In the genomic region with DNA sequence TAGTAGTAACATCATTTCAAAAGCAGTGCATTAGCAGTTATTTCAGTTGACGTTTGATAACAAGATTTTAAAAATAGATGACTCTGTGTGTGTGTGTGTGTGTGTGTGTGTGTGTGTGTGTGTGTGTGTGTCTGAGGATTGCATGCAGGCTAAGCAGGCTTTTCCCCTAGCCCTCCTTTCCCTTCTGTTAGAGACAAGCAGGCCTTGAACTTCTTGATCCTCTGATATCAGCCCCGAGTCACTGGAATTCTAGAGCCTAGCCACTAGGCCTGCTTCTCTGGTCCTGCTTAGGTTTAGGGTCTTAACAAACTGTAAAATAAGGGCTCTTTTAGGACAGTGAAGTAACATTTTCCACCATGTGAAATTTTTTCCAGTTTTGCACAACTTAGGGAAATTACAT, we compare ENCODE assay signal across 22 mouse cellular contexts. TPM values are rescaled to one million over a fixed set of nuclear protein-coding genes. Genes with fewer than 3 reads are reported as not detected.
DNase-seq lines count a peak whose midpoint lies in the region; ATAC-seq and TF ChIP-seq lines count a peak whose summit lies in the region.
"Had no signal": no experiment of that assay in that cellular context is flagged by ENCODE, and none has a peak within 500 bp of the region (broad histone marks: within the 10 kb centered on the region; RNA-seq: fewer than 3 reads in every experiment).

No protein-coding gene starts in this region.

- DNase-seq in heart, adult 9 months (ENCODE audit: low spot score in 2 of 2): no peak
- DNase-seq in CH12.LX (ENCODE audit: extremely low read depth) (peak; percentile 15), adipocyte (ENCODE audit: low spot score) (peak; percentile 14)
- no peak for DNase-seq in heart, postnatal 0 days (ENCODE audit: low spot score)
- DNase-seq in right cerebral cortex, adult 18-20 months: no peak
- no peak for DNase-seq in lung, postnatal 10 days
- DNase-seq: cerebellum, adult 8-10 months; kidney, adult 8-10 months; layer of hippocampus, adult 9-11 months; left cerebral cortex, postnatal 4 days; right cerebral cortex, postnatal 4 days had no signal

- H3K4me3 ChIP-seq in heart, embryonic 13.5 days: no peak overlapping the region
- H3K4me3 ChIP-seq in CH12.LX (replicated peaks in 1 of 3; ENCODE audit: low read depth in 2 of 3, low read length in 2 of 3, poor library complexity in 1 of 3): no peak overlapping the region
- H3K4me3 ChIP-seq in heart, postnatal 0 days (ENCODE audit: low read depth, low read length): no peak overlapping the region
- H3K4me3 ChIP-seq: left cerebral cortex, adult 2 months; megakaryocyte, embryonic 14.5 days; midbrain, embryonic 15.5 days; neural tube, embryonic 15.5 days had no signal

- 21% methylated on average over 2 of the region's 2 CpGs for WGBS in heart, embryonic 13.5 days
- 15% methylated on average over 2 of the region's 2 CpGs for WGBS in heart, postnatal 0 days

- in situ Hi-C loops in CH12.LX (cut with MboI; ENCODE audit: low pct_ligation_motif_present, low pct_unique_long_range_greater_than_20kb, low sequenced_read_pairs): no loop called here

- no peaks in the 10 kb centered on the region for H3K27me3 ChIP-seq in heart, embryonic 13.5 days (replicated peaks)
- no peaks in the 10 kb centered on the region for H3K27me3 ChIP-seq in CH12.LX (replicated peaks)
- H3K27me3 ChIP-seq in heart, postnatal 0 days (ENCODE audit: control insufficient read depth, insufficient read depth, low read length): no peaks in the 10 kb centered on the region
- H3K27me3 ChIP-seq: megakaryocyte, embryonic 14.5 days; midbrain, embryonic 15.5 days; neural tube, embryonic 15.5 days had no signal

- TF ChIP-seq EP300 in CH12.LX (IDR thresholded peaks at IDR 0.05; ENCODE audit: low read length): no peak
- TF ChIP-seq EP300 in heart, postnatal 0 days (IDR thresholded peaks at IDR 0.05; ENCODE audit: low read depth): no peak

- no peak for ATAC-seq in heart, embryonic 13.5 days (ENCODE audit: extremely low read depth, insufficient number of reproducible peaks, low FRiP score, low TSS enrichment)
- ATAC-seq in heart, postnatal 0 days (ENCODE audit: insufficient read depth, low read depth): no peak
- ATAC-seq: CD4-positive, CD25-positive, alpha-beta regulatory T cell, adult 4 months; forebrain, embryonic 16.5 days; midbrain, embryonic 15.5 days had no signal

- no peak for TF ChIP-seq POLR2A in CH12.LX (IDR thresholded peaks at IDR 0.05; ENCODE audit: low read depth, low read length)

- H3K4me2 ChIP-seq in heart, embryonic 13.5 days: no peak overlapping the region
- H3K4me2 ChIP-seq in CH12.LX (ENCODE audit: insufficient read depth, low read depth, poor library complexity, severe bottlenecking): no peak overlapping the region
- no peak overlapping the region for H3K4me2 ChIP-seq in heart, postnatal 0 days (ENCODE audit: low read depth, low read length)
- H3K4me2 ChIP-seq: hindbrain, embryonic 14.5 days; liver, embryonic 11.5 days; midbrain, embryonic 15.5 days; neural tube, embryonic 15.5 days had no signal

- no peaks in the 10 kb centered on the region for H3K36me3 ChIP-seq in heart, embryonic 13.5 days
- H3K36me3 ChIP-seq in CH12.LX (replicated peaks in 1 of 2; ENCODE audit: control insufficient read depth in 1 of 2, insufficient read depth in 1 of 2, low read length in 1 of 2): peaks cover 0 to 6% of the 10 kb centered on the region in 2 experiments
- H3K36me3 ChIP-seq in heart, postnatal 0 days (replicated peaks; ENCODE audit: control insufficient read depth, insufficient read depth, low read length): no peaks in the 10 kb centered on the region
- H3K36me3 ChIP-seq: midbrain, embryonic 15.5 days; neural tube, embryonic 15.5 days had no signal

- no peak for TF ChIP-seq CTCF in CH12.LX (conservative IDR thresholded peaks at IDR 0.05 in 1 of 2, IDR thresholded peaks at IDR 0.05 in 1 of 2; ENCODE audit: low read depth in 2 of 2, low read length in 2 of 2)
- no peak for TF ChIP-seq CTCF in heart, postnatal 0 days (IDR thresholded peaks at IDR 0.05; ENCODE audit: low read depth)

- H3K9ac ChIP-seq in heart, embryonic 13.5 days: no peak overlapping the region; the same call in 1 of the 2 replicates
- no peak overlapping the region for H3K9ac ChIP-seq in CH12.LX (ENCODE audit: insufficient read depth, low read depth)
- H3K9ac ChIP-seq in heart, postnatal 0 days (replicated peaks; ENCODE audit: low read depth, low read length): no peak overlapping the region
- H3K9ac ChIP-seq: hindbrain, embryonic 14.5 days; midbrain, embryonic 15.5 days; neural tube, embryonic 15.5 days had no signal

- no peaks in the 10 kb centered on the region for H3K79me2 ChIP-seq in CH12.LX (replicated peaks; ENCODE audit: control insufficient read depth, extremely low read depth, insufficient read depth, poor library complexity, severe bottlenecking)

- H3K4me1 ChIP-seq in heart, embryonic 13.5 days: peaks cover 29% of the 10 kb centered on the region
- peaks cover 21 to 66% of the 10 kb centered on the region in 2 experiments for H3K4me1 ChIP-seq in CH12.LX (ENCODE audit: control insufficient read depth in 1 of 2, insufficient read depth in 2 of 2)
- H3K4me1 ChIP-seq in heart, postnatal 0 days (ENCODE audit: control insufficient read depth, insufficient read depth): peaks cover 15% of the 10 kb centered on the region
- H3K4me1 ChIP-seq: midbrain, embryonic 15.5 days; neural tube, embryonic 15.5 days had no signal

- H3K9me3 ChIP-seq in heart, embryonic 13.5 days: no peaks in the 10 kb centered on the region
- H3K9me3 ChIP-seq in CH12.LX (replicated peaks; ENCODE audit: low read length): no peaks in the 10 kb centered on the region
- no peaks in the 10 kb centered on the region for H3K9me3 ChIP-seq in heart, postnatal 0 days (replicated peaks; ENCODE audit: control insufficient read depth, low read length)
- H3K9me3 ChIP-seq: G1E; megakaryocyte, embryonic 14.5 days; midbrain, embryonic 15.5 days; neural tube, embryonic 15.5 days had no signal

- peak overlapping the region; percentile 81 for H3K27ac ChIP-seq in heart, embryonic 13.5 days (replicated peaks)
- H3K27ac ChIP-seq in CH12.LX (ENCODE audit: insufficient read depth, low read depth): no peak overlapping the region
- peak overlapping the region; percentile 84 for H3K27ac ChIP-seq in heart, postnatal 0 days (ENCODE audit: low read depth)
- H3K27ac ChIP-seq: hindbrain, embryonic 14.5 days; left cerebral cortex, adult 2 months; midbrain, embryonic 15.5 days; neural tube, embryonic 15.5 days; stomach, postnatal 0 days had no signal

- TF ChIP-seq RAD21 in CH12.LX (IDR thresholded peaks at IDR 0.05; ENCODE audit: low read depth, low read length): no peak

- dilution Hi-C loops in CH12.LX (cut with MboI; ENCODE audit: extremely low pct_ligation_motif_present, extremely low pct_unique_long_range_greater_than_20kb, low sequenced_read_pairs): no loop called here

TF ChIP-seq in CH12.LX, 34 proteins besides CTCF, POLR2A, EP300 and RAD21:
- TF ChIP-seq RCOR1 (conservative IDR thresholded peaks at IDR 0.05; ENCODE audit: low read depth, low read length) (no peak), E2F4 (IDR thresholded peaks at IDR 0.05; ENCODE audit: insufficient replicate concordance, low read depth, low read length) (no peak), HCFC1 (IDR thresholded peaks at IDR 0.05; ENCODE audit: low read depth, low read length) (no peak), MEF2A (IDR thresholded peaks at IDR 0.05; ENCODE audit: borderline replicate concordance, low read depth, low read length) (no peak), SMC3 (IDR thresholded peaks at IDR 0.05; ENCODE audit: low read depth, low read length) (no peak), MAZ (IDR thresholded peaks at IDR 0.05; ENCODE audit: low read depth, low read length) (no peak), GABPA (IDR thresholded peaks at IDR 0.05; ENCODE audit: insufficient replicate concordance, low read depth, low read length) (no peak), BHLHE40 (IDR thresholded peaks at IDR 0.05; ENCODE audit: low read depth, low read length) (no peak), NELFE (IDR thresholded peaks at IDR 0.05; ENCODE audit: low read depth, low read length) (no peak)

RNA-seq across cellular contexts. Expression of gene Slc38a6, which starts 38.6 kb away (rescaled TPM):
- 4.1 and 5.4 TPM in 2 replicates for polyA plus RNA-seq in heart, embryonic 13.5 days (2015; fragmentation: Nextera tagmentation; extraction: Ambion mirVana)
- total RNA-seq in CH12.LX (2012; rRNA removed) (10.2 and 10.3 TPM in 2 replicates), CH12.LX (2014; rRNA removed) (13.6 and 15.4 TPM in 2 replicates)
- polyA plus RNA-seq in CH12.LX (2012; ENCODE audit: insufficient read length, low read depth): 6.9 and 7.0 TPM in 2 replicates
- total RNA-seq in heart, postnatal 0 days (2014; rRNA removed; ENCODE audit: low replicate concordance): 8.8 and 19.2 TPM in 2 replicates
- polyA plus RNA-seq in heart, postnatal 0 days (2015; fragmentation: Nextera tagmentation; extraction: Ambion mirVana): 2.7 and 3.8 TPM in 2 replicates

RNA-seq across cellular contexts. Expression of gene Trmt5, which starts 38.7 kb away (rescaled TPM):
- 13.6 and 14.5 TPM in 2 replicates for polyA plus RNA-seq in heart, embryonic 13.5 days (2015; fragmentation: Nextera tagmentation; extraction: Ambion mirVana)
- total RNA-seq in CH12.LX (2012; rRNA removed): 21.9 and 26.3 TPM in 2 replicates
- total RNA-seq in CH12.LX (2014; rRNA removed): 51.3 and 57.7 TPM in 2 replicates
- polyA plus RNA-seq in CH12.LX (2012; ENCODE audit: insufficient read length, low read depth): 40.4 and 40.5 TPM in 2 replicates
- 5.6 and 8.6 TPM in 2 replicates for total RNA-seq in heart, postnatal 0 days (2014; rRNA removed; ENCODE audit: low replicate concordance)
- 21.2 and 26.6 TPM in 2 replicates for polyA plus RNA-seq in heart, postnatal 0 days (2015; fragmentation: Nextera tagmentation; extraction: Ambion mirVana)

Comparison
In these comparisons a context has a peak if more than half of its experiments do, and no peak if none do; other contexts are left out.
1. DNase-seq: peak in CH12.LX (single experiment) and adipocyte (single experiment); none in heart, adult 9 months (0 of 2), heart, postnatal 0 days (single experiment), right cerebral cortex, adult 18-20 months (single experiment) and lung, postnatal 10 days (single experiment).